ENCODE assay signal across 11 mouse cellular contexts in genomic region chr11:100937295-100937694, GRCm38 (mm10). TPM values are rescaled to one million over a fixed set of nuclear protein-coding genes. Genes with fewer than 3 reads are reported as not detected.
DNase-seq lines count a peak whose midpoint lies in the region; ATAC-seq and TF ChIP-seq lines count a peak whose summit lies in the region.
"Had no signal": no experiment of that assay in that cellular context is flagged by ENCODE, and none has a peak within 500 bp of the region (broad histone marks: within the 10 kb centered on the region; RNA-seq: fewer than 3 reads in every experiment).

No protein-coding gene starts in this region.

- no peak overlapping the region for H3K9ac ChIP-seq in forebrain, embryonic 14.5 days (ENCODE audit: low read length)
- no peak overlapping the region for H3K9ac ChIP-seq in forebrain, embryonic 11.5 days (ENCODE audit: low read length)
- no peak overlapping the region for H3K9ac ChIP-seq in kidney, postnatal 0 days (ENCODE audit: low read depth, low read length)
- H3K9ac ChIP-seq in liver, embryonic 13.5 days = peak overlapping the region; percentile 59

- peaks cover 6% of the 10 kb centered on the region; the same call in 1 of the 2 replicates for H3K4me1 ChIP-seq in forebrain, embryonic 14.5 days (ENCODE audit: control insufficient read depth, insufficient read depth, low read length)
- no peaks in the 10 kb centered on the region; the same call in 1 of the 2 replicates for H3K4me1 ChIP-seq in forebrain, embryonic 11.5 days (replicated peaks; ENCODE audit: control insufficient read depth, insufficient read depth, low read length)
- no peaks in the 10 kb centered on the region for H3K4me1 ChIP-seq in kidney, postnatal 0 days (replicated peaks; ENCODE audit: insufficient read depth, low read length)
- peaks cover 63% of the 10 kb centered on the region for H3K4me1 ChIP-seq in G1E (ENCODE audit: insufficient read depth, low read depth, low read length)
- H3K4me1 ChIP-seq in liver, embryonic 13.5 days (replicated peaks) = peaks cover 66% of the 10 kb centered on the region

- DNase-seq in forebrain, embryonic 14.5 days (ENCODE audit: low spot score) = no peak
- no peak for DNase-seq in forebrain, embryonic 11.5 days (ENCODE audit: low spot score)
- no peak for DNase-seq in kidney, postnatal 0 days (ENCODE audit: low spot score)
- DNase-seq in kidney, postnatal 14 days = no peak
- no peak for DNase-seq in G1E (ENCODE audit: low spot score)
- DNase-seq in liver, embryonic 13.5 days = no peak
- DNase-seq in adrenal gland, adult 18-20 months (ENCODE audit: low spot score in 2 of 2) = no peak
- no peak for DNase-seq in retina, embryonic 14.5 days (ENCODE audit: low spot score)
- DNase-seq: gastrocnemius, postnatal 10 days; kidney, postnatal 36 days; thymus, adult 2 months had no signal

- no peaks in the 10 kb centered on the region for H3K9me3 ChIP-seq in forebrain, embryonic 14.5 days (replicated peaks; ENCODE audit: control insufficient read depth, low read length)
- no peaks in the 10 kb centered on the region for H3K9me3 ChIP-seq in forebrain, embryonic 11.5 days (ENCODE audit: control insufficient read depth, low read length)
- no peaks in the 10 kb centered on the region for H3K9me3 ChIP-seq in kidney, postnatal 0 days (replicated peaks; ENCODE audit: low read length)
- no peaks in the 10 kb centered on the region for H3K9me3 ChIP-seq in G1E (replicated peaks)
- no peaks in the 10 kb centered on the region for H3K9me3 ChIP-seq in liver, embryonic 13.5 days (replicated peaks)

- no peak overlapping the region for H3K27ac ChIP-seq in forebrain, embryonic 14.5 days (ENCODE audit: low read depth, low read length)
- no peak overlapping the region for H3K27ac ChIP-seq in forebrain, embryonic 11.5 days (ENCODE audit: low read depth, low read length)
- H3K27ac ChIP-seq in kidney, postnatal 0 days = no peak overlapping the region
- peak overlapping the region; percentile 91 for H3K27ac ChIP-seq in liver, embryonic 13.5 days

- no peaks in the 10 kb centered on the region for H3K36me3 ChIP-seq in forebrain, embryonic 14.5 days (ENCODE audit: control insufficient read depth, insufficient read depth, low read length)
- H3K36me3 ChIP-seq in forebrain, embryonic 11.5 days (ENCODE audit: control insufficient read depth, insufficient read depth, low read length) = no peaks in the 10 kb centered on the region
- no peaks in the 10 kb centered on the region for H3K36me3 ChIP-seq in kidney, postnatal 0 days (ENCODE audit: insufficient read depth, low read length)
- H3K36me3 ChIP-seq in G1E (replicated peaks) = peaks cover 26% of the 10 kb centered on the region
- H3K36me3 ChIP-seq in liver, embryonic 13.5 days = peaks cover 3% of the 10 kb centered on the region

- 83% methylated on average over 4 of the region's 4 CpGs for WGBS in forebrain, embryonic 14.5 days
- 84% methylated on average over 4 of the region's 4 CpGs for WGBS in forebrain, embryonic 11.5 days
- WGBS in kidney, postnatal 0 days = 74% methylated on average over 4 of the region's 4 CpGs
- WGBS in liver, embryonic 13.5 days (ENCODE audit: insufficient replicate concordance) = 12% methylated on average over 4 of the region's 4 CpGs

- no peak for ATAC-seq in forebrain, embryonic 14.5 days
- no peak for ATAC-seq in forebrain, embryonic 11.5 days (replicated peaks; ENCODE audit: low FRiP score)
- ATAC-seq in kidney, postnatal 0 days (replicated peaks; ENCODE audit: low FRiP score, low read depth) = no peak
- no peak for ATAC-seq in G1E (ENCODE audit: extremely low read depth, insufficient number of reproducible peaks, low FRiP score, poor library complexity, severe bottlenecking)
- no peak for ATAC-seq in liver, embryonic 13.5 days (ENCODE audit: low read depth)

- no peak overlapping the region for H3K4me3 ChIP-seq in forebrain, embryonic 14.5 days (ENCODE audit: low read depth, low read length)
- H3K4me3 ChIP-seq in forebrain, embryonic 11.5 days (ENCODE audit: low read depth, low read length) = no peak overlapping the region
- H3K4me3 ChIP-seq in kidney, postnatal 0 days (replicated peaks; ENCODE audit: low read depth, low read length) = peak overlapping the region; percentile 94; the same call in 1 of the 2 replicates
- peak overlapping the region; percentile 99; the same call in 1 of the 2 replicates for H3K4me3 ChIP-seq in G1E (ENCODE audit: low read depth, low read length)
- H3K4me3 ChIP-seq in liver, embryonic 13.5 days (replicated peaks) = peak overlapping the region; percentile 31

- no peaks in the 10 kb centered on the region for H3K27me3 ChIP-seq in forebrain, embryonic 14.5 days (replicated peaks; ENCODE audit: control insufficient read depth, insufficient read depth, low read length)
- no peaks in the 10 kb centered on the region for H3K27me3 ChIP-seq in forebrain, embryonic 11.5 days (ENCODE audit: control insufficient read depth, insufficient read depth, low read length)
- H3K27me3 ChIP-seq in kidney, postnatal 0 days (ENCODE audit: insufficient read depth, low read length) = no peaks in the 10 kb centered on the region
- H3K27me3 ChIP-seq in G1E (ENCODE audit: insufficient read depth, low read length) = no peaks in the 10 kb centered on the region
- no peaks in the 10 kb centered on the region for H3K27me3 ChIP-seq in liver, embryonic 13.5 days

- no peak for TF ChIP-seq CTCF in kidney, postnatal 0 days (IDR thresholded peaks at IDR 0.05; ENCODE audit: low read depth)
- no peak for TF ChIP-seq CTCF in G1E (IDR thresholded peaks at IDR 0.05; ENCODE audit: low read depth, low read length)

- 0 out of 2 replicates have a peak overlapping the region, but pooled peaks have one; percentile 77 for H3K4me2 ChIP-seq in forebrain, embryonic 14.5 days (ENCODE audit: low read length)
- H3K4me2 ChIP-seq in forebrain, embryonic 11.5 days (ENCODE audit: low read depth, low read length, severe bottlenecking) = no peak overlapping the region
- H3K4me2 ChIP-seq in kidney, postnatal 0 days (ENCODE audit: low read length) = peak overlapping the region; percentile 77; the same call in 1 of the 2 replicates
- H3K4me2 ChIP-seq in liver, embryonic 13.5 days = peak overlapping the region; percentile 92

RNA-seq across cellular contexts. Expression of gene Stat3, which starts 2.0 kb away (rescaled TPM):
- polyA plus RNA-seq in forebrain, embryonic 14.5 days (2014; fragmentation: Nextera tagmentation; extraction: Ambion mirVana) = 23.3 and 26.4 TPM in 2 replicates
- 26.2 and 27.8 TPM in 2 replicates for polyA plus RNA-seq in forebrain, embryonic 11.5 days (2014; fragmentation: Nextera tagmentation; extraction: Ambion mirVana)
- polyA plus RNA-seq in kidney, postnatal 0 days (2015; fragmentation: Nextera tagmentation; extraction: Ambion mirVana) = 48.0 and 51.8 TPM in 2 replicates
- total RNA-seq in G1E (2014; fragmentation: Nextera tagmentation) (81.1 and 87.5 TPM in 2 replicates), G1E (2017) (69.3 and 70.3 TPM in 2 replicates)
- 42.1 and 63.5 TPM in 2 replicates for polyA plus RNA-seq in G1E (2012)
- polyA plus RNA-seq in liver, embryonic 13.5 days (2015; fragmentation: Nextera tagmentation; extraction: Ambion mirVana) = 28.5 and 32.8 TPM in 2 replicates
- 100 to 1,000 TPM in 1 of 2 experiments, 10 to 100 TPM in 1; 87.0 to 102 TPM for total RNA-seq in adrenal gland, adult 18-20 months (2021)

RNA-seq across cellular contexts. Expression of gene Cavin1, which starts 33.4 kb away (rescaled TPM):
- polyA plus RNA-seq in forebrain, embryonic 14.5 days (2014; fragmentation: Nextera tagmentation; extraction: Ambion mirVana) = 15.6 and 21.1 TPM in 2 replicates
- 11.8 and 14.2 TPM in 2 replicates for polyA plus RNA-seq in forebrain, embryonic 11.5 days (2014; fragmentation: Nextera tagmentation; extraction: Ambion mirVana)
- polyA plus RNA-seq in kidney, postnatal 0 days (2015; fragmentation: Nextera tagmentation; extraction: Ambion mirVana) = 143 and 156 TPM in 2 replicates
- total RNA-seq in G1E (2014; fragmentation: Nextera tagmentation) (13.1 and 15.0 TPM in 2 replicates), G1E (2017) (3.1 and 3.8 TPM in 2 replicates)
- 37.0 and 39.4 TPM in 2 replicates for polyA plus RNA-seq in G1E (2012)
- polyA plus RNA-seq in liver, embryonic 13.5 days (2015; fragmentation: Nextera tagmentation; extraction: Ambion mirVana) = 25.5 and 26.6 TPM in 2 replicates
- total RNA-seq in adrenal gland, adult 18-20 months (2021) = 100 to 1,000 TPM; 296 to 352 TPM

Comparison
In these comparisons a context has a peak if more than half of its experiments do, and no peak if none do; other contexts are left out.
1. H3K4me3 ChIP-seq: peak in kidney, postnatal 0 days (single experiment), G1E (single experiment) and liver, embryonic 13.5 days (single experiment); none in forebrain, embryonic 14.5 days (single experiment) and forebrain, embryonic 11.5 days (single experiment).